Mouse (Mus musculus): Measurements from ENCODE around the gene Tuba3a.

DNA sequence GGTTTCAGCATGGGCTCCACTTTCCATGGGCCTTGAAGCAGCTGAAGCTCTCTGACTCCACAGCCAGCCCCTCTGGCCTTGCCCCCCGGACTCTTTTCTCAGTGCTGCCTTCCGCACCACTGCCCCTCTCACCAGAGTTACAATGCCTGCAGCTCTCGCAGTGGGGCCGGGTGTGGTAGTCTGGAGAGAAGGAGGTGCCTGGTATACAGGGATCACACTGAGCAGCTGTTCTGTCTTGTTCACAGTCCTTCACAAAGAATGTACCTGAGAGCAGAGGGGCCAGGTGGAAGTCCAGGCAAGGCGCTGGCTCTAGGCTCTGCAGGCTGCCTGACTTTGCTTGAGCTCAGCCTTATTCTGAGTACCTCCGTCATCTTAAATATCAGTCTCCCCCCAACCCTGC is 49.5 kb downstream of the Tuba3a start:
- TF ChIP-seq POLR2A (IDR thresholded peaks at IDR 0.05; ENCODE audit: extremely low read depth, insufficient read depth, low read length) (no peak), CTCF (IDR thresholded peaks at IDR 0.05; ENCODE audit: low read depth, low read length) (no peak)
